Mouse (Mus musculus) liver, embryonic 14.5 days (tissue): ENCODE results near the gene Cd244a. TPM values are rescaled to one million over a fixed set of nuclear protein-coding genes. Genes with fewer than 3 reads are reported as not detected.

ENCODE experiments used
- ATAC-seq: fragments of 200-750 bp; cut with Nextera tagmentation; 2 replicates; pipeline ENCODE4 v1.8.0; 2017; ENCODE audit warnings: moderate number of reproducible peaks, mild to moderate bottlenecking, moderate library complexity; ENCODE audit not compliant: insufficient read depth
- DNase-seq, 3 experiments: peaks; one replicate each; pipeline ENCODE4 v3.0.0-alpha.2; 2012 to 2013; ENCODE audit warnings: low read depth in 3 of 3, low spot score in 3 of 3
- H3K27ac ChIP-seq: fragments of 300-500 bp; sonication (generic); 2 replicates; pipeline ENCODE4 v1.5.1; 2014; ENCODE audit warnings: moderate library complexity, mild to moderate bottlenecking, control low read depth, inconsistent platforms
- H3K27me3 ChIP-seq: fragments of 300-500 bp; sonication (generic); 2 replicates; pipeline ENCODE4 v1.6.1; 2014; ENCODE audit warnings: mild to moderate bottlenecking, low read length, moderate library complexity; ENCODE audit not compliant: control insufficient read depth, insufficient read depth
- H3K36me3 ChIP-seq: fragments of 300-500 bp; sonication (generic); replicated peaks from 2 replicates; pipeline ENCODE4 v1.6.1; 2014; ENCODE audit warnings: low read depth; ENCODE audit not compliant: control insufficient read depth, insufficient read depth
- H3K4me1 ChIP-seq, 2 experiments: fragments of 200-500 bp in 1 of 2; fragments of 300-500 bp in 1 of 2; sonication (generic) in 1 of 2; replicated peaks; 2 replicates each; pipeline ENCODE4 v1.6.1; 2012 to 2014; ENCODE audit warnings: antibody characterized with exemption in 1 of 2, inconsistent platforms in 1 of 2, low read length in 1 of 2; ENCODE audit not compliant: control insufficient read depth in 2 of 2, insufficient read depth in 2 of 2
- H3K4me2 ChIP-seq: fragments of 300-500 bp; sonication (generic); 2 replicates; pipeline ENCODE4 v1.6.1; 2014; ENCODE audit warnings: low read depth, mild to moderate bottlenecking, control low read depth, moderate library complexity
- H3K4me3 ChIP-seq, 2 experiments: fragments of 200-500 bp in 1 of 2; fragments of 300-500 bp in 1 of 2; sonication (generic) in 1 of 2; 2 replicates each; pipeline ENCODE4 v1.5.1; 2012 to 2014; ENCODE audit warnings: low read depth in 2 of 2, low read length in 2 of 2, mild to moderate bottlenecking in 2 of 2, control low read depth in 1 of 2, inconsistent platforms in 1 of 2, moderate library complexity in 1 of 2; ENCODE audit not compliant: insufficient read depth in 1 of 2
- H3K9ac ChIP-seq: fragments of 300-500 bp; sonication (generic); replicated peaks from 2 replicates; pipeline ENCODE4 v1.6.1; 2014; ENCODE audit warnings: mild to moderate bottlenecking, control low read depth, moderate library complexity
- H3K9me3 ChIP-seq: fragments of 300-500 bp; sonication (generic); 2 replicates; pipeline ENCODE4 v1.6.1; 2016; ENCODE audit warnings: low read length, mixed read lengths; ENCODE audit not compliant: control insufficient read depth
- CTCF ChIP-seq: IDR thresholded peaks from 2 replicates; pipeline ENCODE4 v1.5.1; 2016; ENCODE audit warnings: antibody characterized with exemption, low read depth, control low read depth
- EP300 ChIP-seq: IDR thresholded peaks from 2 replicates; pipeline ENCODE4 v1.6.1; 2016; ENCODE audit warnings: antibody characterized with exemption, low read depth
- WGBS: fragments of 180-500 bp; shearing (Covaris S2); extraction: QIAGEN DNeasy Blood & Tissue Kit; methylation state at CpG from one replicate; pipeline ENCODE4 v1.1.7; 2014; ENCODE audit not compliant: insufficient replicate concordance; 5-methylcytosine and 5-hydroxymethylcytosine counted together
- polyA plus RNA-seq, 2 experiments: library from polyadenylated mRNA; depleted of rRNA in 1 of 2; stranded (reverse) in 1 of 2; unstranded in 1 of 2; fragments of >200 nt; fragmentation: Nextera tagmentation in 1 of 2; extraction: Ambion mirVana in 1 of 2; gene quantifications; 2 replicates each; pipeline versions ENCODE4 v1.2.1 to v1.2.3; 2012 to 2014

The Cd244a gene
- polyA plus RNA-seq, 2 experiments = 0.12 to 0.22 TPM

DNA sequence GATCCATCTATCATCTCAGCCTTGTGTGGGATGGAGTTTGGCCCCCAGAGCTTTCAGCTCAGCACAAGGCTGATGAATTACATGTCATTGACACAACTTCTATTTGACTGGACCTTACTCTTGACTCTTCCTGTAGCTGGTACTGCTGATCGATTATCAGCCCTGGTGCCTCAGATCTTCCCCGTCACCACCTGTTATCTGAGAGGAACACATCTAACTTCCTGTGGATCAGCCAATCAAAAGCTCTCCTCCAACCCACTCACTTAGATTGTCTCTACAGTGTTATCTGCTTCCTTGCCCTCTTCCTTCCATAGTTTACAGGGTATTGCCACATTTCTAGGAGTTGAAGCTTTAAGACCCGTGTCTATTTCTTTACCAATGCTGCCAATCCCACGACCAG lies 6.9 kb downstream of the Cd244a start:
- DNase-seq (no peak), ATAC-seq (peak; percentile 24; the same call in 1 of the 2 replicates)
- Histone ChIP-seq H3K4me1 (peaks cover 0 to 9% of the 10 kb centered on the region in 2 experiments; a peak in 3 of 4 replicates), H3K9me3 (no peaks in the 10 kb centered on the region), H3K4me3 (no peak overlapping the region), H3K4me2 (no peak overlapping the region), H3K27me3 (no peaks in the 10 kb centered on the region), H3K27ac (no peak overlapping the region), H3K9ac (no peak overlapping the region), H3K36me3 (no peaks in the 10 kb centered on the region)
- no peak for TF ChIP-seq CTCF
- TF ChIP-seq EP300 = no peak
- whole genome bisulfite sequencing = 4% methylated on average over 4 of the region's 4 CpGs

DNA sequence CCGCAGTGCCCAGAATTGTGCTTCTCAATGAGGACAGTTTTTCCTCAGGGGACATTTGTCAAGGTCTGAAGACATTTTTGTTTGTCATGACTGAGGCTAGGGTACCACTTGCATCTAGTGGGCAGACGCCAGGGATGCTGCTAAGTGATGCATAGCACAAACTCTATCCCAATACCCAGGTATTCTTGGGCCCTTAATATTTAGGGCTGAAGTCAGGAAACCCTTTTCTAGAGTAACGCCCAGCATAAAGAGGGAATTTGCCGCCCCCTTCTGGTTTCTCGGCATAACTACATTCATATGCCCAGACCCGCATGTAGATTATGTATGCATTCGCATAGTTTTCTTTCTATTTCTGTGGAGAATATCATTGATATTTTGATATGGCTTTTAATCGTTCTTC lies 7.8 kb downstream of the Cd244a start:
- Histone ChIP-seq H3K4me1 (peaks cover 0 to 7% of the 10 kb centered on the region in 2 experiments; a peak in 3 of 4 replicates), H3K4me2 (no peak overlapping the region), H3K4me3 (no peak overlapping the region), H3K9ac (no peak overlapping the region), H3K27me3 (no peaks in the 10 kb centered on the region), H3K9me3 (no peaks in the 10 kb centered on the region), H3K36me3 (no peaks in the 10 kb centered on the region), H3K27ac (no peak overlapping the region)
- no peak for ATAC-seq
- TF ChIP-seq CTCF = peak; percentile 63
- no peak for TF ChIP-seq EP300
- 15% methylated on average over 8 of the region's 8 CpGs for WGBS
- peak in 1 of 3 experiments; percentile 37 for DNase-seq

GRCm38 (mm10) chr1:171568436-171568835 lies 9.4 kb downstream of the Cd244a start:
- no peak overlapping the region for H3K27ac ChIP-seq
- H3K4me2 ChIP-seq = no peak overlapping the region
- DNase-seq = no peak
- no peaks in the 10 kb centered on the region for H3K27me3 ChIP-seq
- ATAC-seq = no peak
- no peak overlapping the region for H3K4me3 ChIP-seq
- peaks cover 0 to 7% of the 10 kb centered on the region in 2 experiments; a peak in 3 of 4 replicates for H3K4me1 ChIP-seq
- WGBS = 39% methylated on average over 2 of the region's 2 CpGs
- H3K9me3 ChIP-seq = no peaks in the 10 kb centered on the region
- no peak overlapping the region for H3K9ac ChIP-seq
- TF ChIP-seq CTCF (no peak), EP300 (no peak)
- no peaks in the 10 kb centered on the region for H3K36me3 ChIP-seq

DNA sequence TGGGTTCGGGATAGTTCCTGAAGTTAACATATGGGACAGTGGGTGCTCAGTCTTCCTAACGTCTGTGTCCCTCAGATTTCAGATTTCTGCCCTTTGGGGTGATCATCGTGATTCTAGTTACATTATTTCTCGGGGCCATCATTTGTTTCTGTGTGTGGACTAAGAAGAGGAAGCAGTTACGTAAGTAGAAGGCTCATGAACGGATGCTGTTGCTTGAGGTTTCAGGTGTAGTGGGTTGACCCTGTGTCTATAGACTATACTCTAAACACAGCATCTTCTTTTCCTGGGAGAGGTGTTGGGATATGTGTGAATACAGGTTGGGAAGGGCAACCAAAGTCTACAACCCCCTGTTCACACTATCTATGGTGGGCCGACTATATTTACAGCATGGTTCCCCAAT lies 18.2 kb downstream of the Cd244a start:
- Histone ChIP-seq H3K9me3 (no peaks in the 10 kb centered on the region), H3K4me2 (no peak overlapping the region), H3K4me1 (no peaks in the 10 kb centered on the region), H3K9ac (no peak overlapping the region), H3K27me3 (no peaks in the 10 kb centered on the region), H3K4me3 (no peak overlapping the region), H3K27ac (no peak overlapping the region), H3K36me3 (no peaks in the 10 kb centered on the region)
- ATAC-seq (no peak), DNase-seq (no peak)
- TF ChIP-seq EP300 (no peak), CTCF (no peak)
- 61% methylated on average over 7 of the region's 7 CpGs for WGBS

DNA sequence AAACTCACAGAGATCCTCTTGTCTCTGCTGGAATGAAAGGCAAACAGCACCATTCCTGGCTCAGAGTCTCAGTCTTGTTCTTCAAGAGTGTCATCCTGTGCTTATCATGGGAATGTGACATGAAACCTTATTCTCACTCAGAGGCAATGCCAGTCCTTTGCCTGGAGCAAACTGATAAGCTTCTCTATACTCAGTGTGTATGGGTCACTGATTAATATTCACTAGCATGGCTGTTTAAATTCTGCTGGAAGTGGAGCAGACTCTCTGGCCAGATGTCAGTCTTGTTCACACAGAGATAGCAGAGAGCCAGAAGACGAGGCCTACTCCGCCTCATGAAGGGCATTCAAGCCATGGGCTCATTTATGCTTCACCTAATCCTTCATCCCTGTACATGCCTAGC lies 25.6 kb downstream of the Cd244a start:
- ATAC-seq (peak; percentile 84), DNase-seq (peak in 2 of 3 experiments; percentile 14 to 50)
- no peak overlapping the region for H3K27ac ChIP-seq
- no peak overlapping the region for H3K4me2 ChIP-seq
- no peaks in the 10 kb centered on the region for H3K36me3 ChIP-seq
- peak; percentile 67 for TF ChIP-seq EP300
- TF ChIP-seq CTCF = no peak
- 10% methylated on average over 2 of the region's 2 CpGs for WGBS
- H3K9ac ChIP-seq = no peak overlapping the region
- no peak overlapping the region for H3K4me3 ChIP-seq
- no peaks in the 10 kb centered on the region for H3K27me3 ChIP-seq
- H3K4me1 ChIP-seq = peaks cover 2 to 8% of the 10 kb centered on the region in 2 experiments; a peak in 2 of 4 replicates
- H3K9me3 ChIP-seq = no peaks in the 10 kb centered on the region
